Mouse (Mus musculus) lung, postnatal 10 days (tissue): ENCODE measurements around the gene Trabd2b.

Experiments used
- DNase-seq: peaks from one replicate; pipeline ENCODE4 v3.0.0; 2021

The Trabd2b gene

GRCm38 (mm10) chr4:114406355-114407101 lies at the start of gene Trabd2b:
Gene Trabd2b, plus strand, starts transcription at chr4:114406724.
- peak; percentile 46 for DNase-seq

- DNase-seq = no peak
Observed at GRCm38 (mm10) chr4:114357420-114357819, 49.1 kb upstream of the Trabd2b start.

GRCm38 (mm10) chr4:114358874-114359273 lies 47.6 kb upstream of the Trabd2b start:
- no peak for DNase-seq

- DNase-seq = no peak
Observed at GRCm38 (mm10) chr4:114359818-114360217, 46.7 kb upstream of the Trabd2b start.

- DNase-seq = no peak
Observed at GRCm38 (mm10) chr4:114361336-114361735, 45.2 kb upstream of the Trabd2b start.

GRCm38 (mm10) chr4:114365000-114365399 lies 41.5 kb upstream of the Trabd2b start:
- no peak for DNase-seq

GRCm38 (mm10) chr4:114365595-114365994 lies 40.9 kb upstream of the Trabd2b start:
- DNase-seq = peak; percentile 22

GRCm38 (mm10) chr4:114367005-114367404 lies 39.5 kb upstream of the Trabd2b start:
- DNase-seq = no peak

- peak; percentile 56 for DNase-seq
Observed at GRCm38 (mm10) chr4:114367840-114368239, 38.7 kb upstream of the Trabd2b start.

- no peak for DNase-seq
Observed at GRCm38 (mm10) chr4:114369591-114369990, 36.9 kb upstream of the Trabd2b start.

GRCm38 (mm10) chr4:114370935-114371715 lies 35.4 kb upstream of the Trabd2b start:
- no peak for DNase-seq

- DNase-seq = no peak
Observed at GRCm38 (mm10) chr4:114372699-114373098, 33.8 kb upstream of the Trabd2b start.

- no peak for DNase-seq
Observed at GRCm38 (mm10) chr4:114374330-114374729, 32.2 kb upstream of the Trabd2b start.

GRCm38 (mm10) chr4:114377531-114377930 lies 29.0 kb upstream of the Trabd2b start:
- DNase-seq = no peak

GRCm38 (mm10) chr4:114378512-114378911 lies 28.0 kb upstream of the Trabd2b start:
- no peak for DNase-seq

- no peak for DNase-seq
Observed at GRCm38 (mm10) chr4:114379416-114379956, 27.0 kb upstream of the Trabd2b start.

- no peak for DNase-seq
Observed at GRCm38 (mm10) chr4:114382627-114383026, 23.9 kb upstream of the Trabd2b start.

- no peak for DNase-seq
Observed at GRCm38 (mm10) chr4:114385236-114385635, 21.3 kb upstream of the Trabd2b start.

GRCm38 (mm10) chr4:114386395-114386811 lies 20.1 kb upstream of the Trabd2b start:
- peak; percentile 61 for DNase-seq

GRCm38 (mm10) chr4:114387527-114388135 lies 18.9 kb upstream of the Trabd2b start:
- DNase-seq = peak; percentile 81

GRCm38 (mm10) chr4:114388306-114388705 lies 18.2 kb upstream of the Trabd2b start:
- DNase-seq = no peak

- peak; percentile 53 for DNase-seq
Observed at GRCm38 (mm10) chr4:114389653-114390052, 16.9 kb upstream of the Trabd2b start.

GRCm38 (mm10) chr4:114397625-114398024 lies 8.9 kb upstream of the Trabd2b start:
- peak; percentile 68 for DNase-seq
